8 mouse cellular contexts compared by ENCODE assay signal in the genomic region with DNA sequence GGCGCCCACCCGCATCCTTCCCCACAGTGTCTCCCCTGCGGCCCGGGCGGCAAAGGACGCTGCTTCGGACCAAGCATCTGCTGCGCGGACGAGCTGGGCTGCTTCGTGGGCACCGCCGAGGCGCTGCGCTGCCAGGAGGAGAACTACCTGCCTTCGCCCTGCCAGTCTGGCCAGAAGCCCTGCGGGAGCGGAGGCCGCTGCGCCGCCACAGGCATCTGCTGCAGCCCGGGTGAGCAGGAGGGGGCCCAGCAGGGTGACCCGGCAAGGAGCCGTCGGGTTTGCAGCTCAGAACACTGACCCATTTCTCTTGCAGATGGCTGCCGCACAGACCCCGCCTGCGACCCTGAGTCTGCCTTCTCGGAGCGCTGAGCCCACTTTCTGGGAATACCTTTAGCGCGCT. TPM values are rescaled to one million over a fixed set of nuclear protein-coding genes. Genes with fewer than 3 reads are reported as not detected.
DNase-seq lines count a peak whose midpoint lies in the region; ATAC-seq and TF ChIP-seq lines count a peak whose summit lies in the region.
"Not testable (repeated sequence)": the region's sequence is repeated elsewhere in the genome, so short reads cannot be mapped to it uniquely, and the experiment has no call there.
"Had no signal": no experiment of that assay in that cellular context is flagged by ENCODE, and none has a peak within 500 bp of the region (broad histone marks: within the 10 kb centered on the region; RNA-seq: fewer than 3 reads in every experiment).

No protein-coding gene starts in this region.

- H3K9me3 ChIP-seq in embryonic facial prominence, embryonic 14.5 days (ENCODE audit: control insufficient read depth, low read length); heart, embryonic 11.5 days (replicated peaks; ENCODE audit: control insufficient read depth, low read length); intestine, embryonic 14.5 days (ENCODE audit: control insufficient read depth, low read length); limb, embryonic 10.5 days (replicated peaks); lung, embryonic 14.5 days (ENCODE audit: low read depth, low read length); neural tube, embryonic 12.5 days: not testable (repeated sequence)

- peak; percentile 45 for DNase-seq in cerebellum, adult 11 months
- DNase-seq in embryonic facial prominence, embryonic 14.5 days (ENCODE audit: low spot score); lung, embryonic 14.5 days: not testable (repeated sequence)
- peak; percentile 63 for DNase-seq in intestine, embryonic 14.5 days (ENCODE audit: low spot score)
- peak; percentile 57 for DNase-seq in limb, embryonic 10.5 days (ENCODE audit: low spot score)

- not testable (repeated sequence) for H3K27ac ChIP-seq in embryonic facial prominence, embryonic 14.5 days (replicated peaks; ENCODE audit: low read depth, low read length); heart, embryonic 11.5 days (ENCODE audit: low read depth, low read length); intestine, embryonic 14.5 days (ENCODE audit: low read depth); limb, embryonic 10.5 days; lung, embryonic 14.5 days (ENCODE audit: low read depth); neural tube, embryonic 12.5 days

- H3K36me3 ChIP-seq in embryonic facial prominence, embryonic 14.5 days (ENCODE audit: control insufficient read depth, insufficient read depth, low read length); heart, embryonic 11.5 days (ENCODE audit: control insufficient read depth, insufficient read depth, low read length); intestine, embryonic 14.5 days (ENCODE audit: control insufficient read depth, insufficient read depth, low read length); limb, embryonic 10.5 days; lung, embryonic 14.5 days (ENCODE audit: insufficient read depth); neural tube, embryonic 12.5 days: not testable (repeated sequence)

- peak overlapping the region; percentile 42; the same call in 1 of the 2 replicates for H3K9ac ChIP-seq in embryonic facial prominence, embryonic 14.5 days (ENCODE audit: low read depth, low read length)
- H3K9ac ChIP-seq in heart, embryonic 11.5 days (ENCODE audit: low read depth, low read length), result peak overlapping the region; percentile 49; the same call in 1 of the 2 replicates
- H3K9ac ChIP-seq in intestine, embryonic 14.5 days (ENCODE audit: low read length); lung, embryonic 14.5 days: not testable (repeated sequence)
- H3K9ac ChIP-seq in neural tube, embryonic 12.5 days, result peak overlapping the region; percentile 33; the same call in 1 of the 2 replicates

- not testable (repeated sequence) for ATAC-seq in embryonic facial prominence, embryonic 14.5 days (ENCODE audit: low read depth); heart, embryonic 11.5 days (replicated peaks; ENCODE audit: insufficient number of reproducible peaks, low FRiP score, low TSS enrichment); intestine, embryonic 14.5 days (replicated peaks; ENCODE audit: low FRiP score, low TSS enrichment, low read depth); lung, embryonic 14.5 days (ENCODE audit: insufficient read depth); neural tube, embryonic 12.5 days (ENCODE audit: low FRiP score, low read depth)

- WGBS in embryonic facial prominence, embryonic 14.5 days, result under 1% methylated on average over 22 of the region's 32 CpGs
- 3% methylated on average over 27 of the region's 32 CpGs for WGBS in heart, embryonic 11.5 days (ENCODE audit: insufficient replicate concordance)
- 2% methylated on average over 25 of the region's 32 CpGs for WGBS in intestine, embryonic 14.5 days
- WGBS in limb, embryonic 10.5 days, result 2% methylated on average over 32 of the region's 32 CpGs
- WGBS in lung, embryonic 14.5 days, result 2% methylated on average over 24 of the region's 32 CpGs
- WGBS in neural tube, embryonic 12.5 days, result 2% methylated on average over 32 of the region's 32 CpGs

- H3K4me3 ChIP-seq in embryonic facial prominence, embryonic 14.5 days (ENCODE audit: low read depth, low read length), result peak overlapping the region; percentile 36
- peak overlapping the region; percentile 37 for H3K4me3 ChIP-seq in heart, embryonic 11.5 days (ENCODE audit: low read depth, low read length)
- H3K4me3 ChIP-seq in intestine, embryonic 14.5 days (ENCODE audit: low read depth, low read length), result peak overlapping the region; percentile 25; the same call in 1 of the 2 replicates
- H3K4me3 ChIP-seq in limb, embryonic 10.5 days, result peak overlapping the region; percentile 40
- peak overlapping the region; percentile 25 for H3K4me3 ChIP-seq in lung, embryonic 14.5 days (ENCODE audit: low read depth, low read length)
- peak overlapping the region; percentile 15; the same call in 1 of the 2 replicates for H3K4me3 ChIP-seq in neural tube, embryonic 12.5 days

- peaks cover 69% of the 10 kb centered on the region for H3K27me3 ChIP-seq in embryonic facial prominence, embryonic 14.5 days (replicated peaks; ENCODE audit: control insufficient read depth, insufficient read depth, low read length)
- H3K27me3 ChIP-seq in heart, embryonic 11.5 days (ENCODE audit: control insufficient read depth, insufficient read depth, low read length), result peaks cover 78% of the 10 kb centered on the region
- H3K27me3 ChIP-seq in intestine, embryonic 14.5 days (replicated peaks; ENCODE audit: control insufficient read depth, insufficient read depth, low read length), result peaks cover 74% of the 10 kb centered on the region
- H3K27me3 ChIP-seq in limb, embryonic 10.5 days (ENCODE audit: low read depth, poor library complexity, severe bottlenecking), result peaks cover 82% of the 10 kb centered on the region
- peaks cover 68% of the 10 kb centered on the region for H3K27me3 ChIP-seq in lung, embryonic 14.5 days (ENCODE audit: insufficient read depth, low read length)
- H3K27me3 ChIP-seq in neural tube, embryonic 12.5 days (replicated peaks), result peaks cover 71% of the 10 kb centered on the region

- TF ChIP-seq CTCF in lung, embryonic 14.5 days (IDR thresholded peaks at IDR 0.05; ENCODE audit: low read depth), result not testable (repeated sequence)

- H3K4me1 ChIP-seq in embryonic facial prominence, embryonic 14.5 days (ENCODE audit: control insufficient read depth, insufficient read depth, low read length); heart, embryonic 11.5 days (ENCODE audit: control insufficient read depth, insufficient read depth, low read length); intestine, embryonic 14.5 days (replicated peaks; ENCODE audit: control insufficient read depth, insufficient read depth, low read length); lung, embryonic 14.5 days (ENCODE audit: insufficient read depth): not testable (repeated sequence)
- H3K4me1 ChIP-seq in limb, embryonic 10.5 days, result peaks cover 31% of the 10 kb centered on the region
- H3K4me1 ChIP-seq in neural tube, embryonic 12.5 days, result peaks cover 15% of the 10 kb centered on the region

- peak overlapping the region; percentile 57 for H3K4me2 ChIP-seq in embryonic facial prominence, embryonic 14.5 days (ENCODE audit: low read depth, low read length)
- H3K4me2 ChIP-seq in heart, embryonic 11.5 days, result peak overlapping the region; percentile 70
- H3K4me2 ChIP-seq in intestine, embryonic 14.5 days (ENCODE audit: low read length), result peak overlapping the region; percentile 46
- peak overlapping the region; percentile 55 for H3K4me2 ChIP-seq in lung, embryonic 14.5 days
- H3K4me2 ChIP-seq in neural tube, embryonic 12.5 days (replicated peaks), result peak overlapping the region; percentile 52

RNA-seq across cellular contexts. Expression of a gene that starts 0.6 kb away (rescaled TPM):
- not detected in 2 replicates for polyA plus RNA-seq in embryonic facial prominence, embryonic 14.5 days (2014; fragmentation: Nextera tagmentation; extraction: Ambion mirVana)
- not detected in 2 replicates for polyA plus RNA-seq in heart, embryonic 11.5 days (2014; fragmentation: Nextera tagmentation; extraction: Ambion mirVana)
- polyA plus RNA-seq in intestine, embryonic 14.5 days (2014; fragmentation: Nextera tagmentation; extraction: Ambion mirVana), result not detected in 2 replicates
- not detected in 2 replicates for polyA plus RNA-seq in limb, embryonic 10.5 days (2016; fragmentation: Nextera tagmentation; extraction: Ambion mirVana)
- not detected in 2 replicates for polyA plus RNA-seq in lung, embryonic 14.5 days (2014; fragmentation: Nextera tagmentation; extraction: Ambion mirVana)
- polyA plus RNA-seq in neural tube, embryonic 12.5 days (2016; fragmentation: Nextera tagmentation; extraction: Ambion mirVana), result not detected in 2 replicates

RNA-seq across cellular contexts. Expression of a gene that starts 5.8 kb away (rescaled TPM):
- polyA plus RNA-seq in embryonic facial prominence, embryonic 14.5 days (2014; fragmentation: Nextera tagmentation; extraction: Ambion mirVana), result not detected in 2 replicates
- polyA plus RNA-seq in heart, embryonic 11.5 days (2014; fragmentation: Nextera tagmentation; extraction: Ambion mirVana), result 1.1 and 1.3 TPM in 2 replicates
- not detected in 2 replicates for polyA plus RNA-seq in intestine, embryonic 14.5 days (2014; fragmentation: Nextera tagmentation; extraction: Ambion mirVana)
- not detected in 2 replicates for polyA plus RNA-seq in limb, embryonic 10.5 days (2016; fragmentation: Nextera tagmentation; extraction: Ambion mirVana)
- not detected in 2 replicates for polyA plus RNA-seq in lung, embryonic 14.5 days (2014; fragmentation: Nextera tagmentation; extraction: Ambion mirVana)
- polyA plus RNA-seq in neural tube, embryonic 12.5 days (2016; fragmentation: Nextera tagmentation; extraction: Ambion mirVana), result not detected in 2 replicates
- polyA plus RNA-seq: spleen, adult 2 months had no signal

RNA-seq across cellular contexts. Expression of a gene that starts 13.0 kb away (rescaled TPM):
- polyA plus RNA-seq in embryonic facial prominence, embryonic 14.5 days (2014; fragmentation: Nextera tagmentation; extraction: Ambion mirVana), result 88.6 and 91.7 TPM in 2 replicates
- polyA plus RNA-seq in heart, embryonic 11.5 days (2014; fragmentation: Nextera tagmentation; extraction: Ambion mirVana), result 78.4 and 79.9 TPM in 2 replicates
- polyA plus RNA-seq in intestine, embryonic 14.5 days (2014; fragmentation: Nextera tagmentation; extraction: Ambion mirVana), result 97.4 and 100 TPM in 2 replicates
- polyA plus RNA-seq in limb, embryonic 10.5 days (2016; fragmentation: Nextera tagmentation; extraction: Ambion mirVana), result 87.3 and 95.6 TPM in 2 replicates
- polyA plus RNA-seq in lung, embryonic 14.5 days (2014; fragmentation: Nextera tagmentation; extraction: Ambion mirVana), result 88.6 and 93.1 TPM in 2 replicates
- 77.7 and 80.8 TPM in 2 replicates for polyA plus RNA-seq in neural tube, embryonic 12.5 days (2016; fragmentation: Nextera tagmentation; extraction: Ambion mirVana)

RNA-seq across cellular contexts. Expression of a gene that starts 53.3 kb away (rescaled TPM):
- 14.7 and 15.4 TPM in 2 replicates for polyA plus RNA-seq in embryonic facial prominence, embryonic 14.5 days (2014; fragmentation: Nextera tagmentation; extraction: Ambion mirVana)
- 18.8 and 19.7 TPM in 2 replicates for polyA plus RNA-seq in heart, embryonic 11.5 days (2014; fragmentation: Nextera tagmentation; extraction: Ambion mirVana)
- polyA plus RNA-seq in intestine, embryonic 14.5 days (2014; fragmentation: Nextera tagmentation; extraction: Ambion mirVana), result 17.2 and 17.7 TPM in 2 replicates
- 22.3 and 23.4 TPM in 2 replicates for polyA plus RNA-seq in limb, embryonic 10.5 days (2016; fragmentation: Nextera tagmentation; extraction: Ambion mirVana)
- polyA plus RNA-seq in lung, embryonic 14.5 days (2014; fragmentation: Nextera tagmentation; extraction: Ambion mirVana), result 18.3 and 18.6 TPM in 2 replicates
- 15.1 and 17.2 TPM in 2 replicates for polyA plus RNA-seq in neural tube, embryonic 12.5 days (2016; fragmentation: Nextera tagmentation; extraction: Ambion mirVana)

RNA-seq across cellular contexts. Expression of a gene that starts 53.3 kb away (rescaled TPM):
- 9.9 and 14.2 TPM in 2 replicates for polyA plus RNA-seq in embryonic facial prominence, embryonic 14.5 days (2014; fragmentation: Nextera tagmentation; extraction: Ambion mirVana)
- 8.9 and 10.4 TPM in 2 replicates for polyA plus RNA-seq in heart, embryonic 11.5 days (2014; fragmentation: Nextera tagmentation; extraction: Ambion mirVana)
- polyA plus RNA-seq in intestine, embryonic 14.5 days (2014; fragmentation: Nextera tagmentation; extraction: Ambion mirVana), result 15.9 and 17.2 TPM in 2 replicates
- polyA plus RNA-seq in limb, embryonic 10.5 days (2016; fragmentation: Nextera tagmentation; extraction: Ambion mirVana), result 22.7 and 22.9 TPM in 2 replicates
- polyA plus RNA-seq in lung, embryonic 14.5 days (2014; fragmentation: Nextera tagmentation; extraction: Ambion mirVana), result 12.4 and 12.6 TPM in 2 replicates
- polyA plus RNA-seq in neural tube, embryonic 12.5 days (2016; fragmentation: Nextera tagmentation; extraction: Ambion mirVana), result 13.1 and 14.4 TPM in 2 replicates
